In genomic region chr13:36683581-36683980, GRCm38 (mm10) we compare ENCODE assay signal across 14 mouse cellular contexts. TPM values are rescaled to one million over a fixed set of nuclear protein-coding genes. Genes with fewer than 3 reads are reported as not detected.
"Had no signal": no experiment of that assay in that cellular context is flagged by ENCODE, and none has a peak within 500 bp of the region (broad histone marks: within the 10 kb centered on the region; RNA-seq: fewer than 3 reads in every experiment).

No protein-coding gene starts in this region.

- H3K27me3 ChIP-seq: kidney, embryonic 15.5 days; limb, embryonic 12.5 days; limb, embryonic 15.5 days; liver, embryonic 13.5 days; midbrain, embryonic 13.5 days had no signal

- H3K4me1 ChIP-seq: kidney, embryonic 15.5 days; limb, embryonic 12.5 days; limb, embryonic 15.5 days; liver, embryonic 13.5 days; midbrain, embryonic 13.5 days had no signal

- ATAC-seq: midbrain, embryonic 13.5 days had no signal

- H3K9me3 ChIP-seq: kidney, embryonic 15.5 days; limb, embryonic 12.5 days; limb, embryonic 15.5 days; liver, embryonic 13.5 days had no signal

- H3K9ac ChIP-seq: kidney, embryonic 15.5 days; limb, embryonic 12.5 days; limb, embryonic 15.5 days; liver, embryonic 13.5 days; lung, embryonic 14.5 days; midbrain, embryonic 13.5 days had no signal

- DNase-seq: kidney, adult 11 months; kidney, adult 8-10 months; kidney, postnatal 14 days; kidney, postnatal 4 days; left cerebral cortex, postnatal 4 days; liver, embryonic 13.5 days; lung, embryonic 14.5 days; thymus, postnatal 25 days had no signal

- H3K4me2 ChIP-seq: kidney, embryonic 15.5 days; limb, embryonic 12.5 days; limb, embryonic 15.5 days; liver, embryonic 13.5 days; lung, embryonic 14.5 days; midbrain, embryonic 13.5 days had no signal

- H3K4me3 ChIP-seq: kidney, embryonic 15.5 days; limb, embryonic 12.5 days; limb, embryonic 15.5 days; liver, embryonic 13.5 days; midbrain, embryonic 13.5 days had no signal

- H3K36me3 ChIP-seq: kidney, embryonic 15.5 days; limb, embryonic 12.5 days; limb, embryonic 15.5 days; liver, embryonic 13.5 days; midbrain, embryonic 13.5 days had no signal

- H3K27ac ChIP-seq: kidney, embryonic 15.5 days; limb, embryonic 12.5 days; limb, embryonic 15.5 days; liver, embryonic 13.5 days; macrophage; midbrain, embryonic 13.5 days had no signal

RNA-seq across cellular contexts. Expression of gene Nrn1, which starts 51.4 kb away (rescaled TPM):
- total RNA-seq: megakaryocyte, adult 5-6 weeks had no signal
- polyA plus RNA-seq: macrophage had no signal
